Mouse (Mus musculus): ENCODE measurements around the gene Zmym1. TPM values are rescaled to one million over a fixed set of nuclear protein-coding genes. Genes with fewer than 3 reads are reported as not detected.
"Not testable (repeated sequence)": the region's sequence is repeated elsewhere in the genome, so short reads cannot be mapped to it uniquely, and the experiment has no call there.

The Zmym1 gene
- polyA plus RNA-seq, 1 experiment from 2014 or later, result 25.2 TPM

GRCm38 (mm10) chr4:127020411-127021150, 40.4 kb downstream of the Zmym1 start:
- Histone ChIP-seq H3K9me3 (ENCODE audit: control insufficient read depth, low read length) (no peaks in the 10 kb centered on the region), H3K27me3 (ENCODE audit: control insufficient read depth, insufficient read depth, low read length) (no peaks in the 10 kb centered on the region; the same call in 1 of the 2 replicates), H3K27ac (ENCODE audit: low read depth, low read length) (no peak overlapping the region), H3K9ac (replicated peaks; ENCODE audit: low read depth, low read length) (no peak overlapping the region), H3K4me3 (ENCODE audit: low read depth, low read length) (peak overlapping the region; percentile 25), H3K4me1 (ENCODE audit: control insufficient read depth, insufficient read depth, low read length) (peaks cover 14% of the 10 kb centered on the region), H3K4me2 (ENCODE audit: low read depth, low read length) (peak overlapping the region; percentile 53), H3K36me3 (ENCODE audit: control insufficient read depth, insufficient read depth, low read length) (peaks cover 22% of the 10 kb centered on the region)
- 13% methylated on average over 13 of the region's 13 CpGs for WGBS
- ATAC-seq (ENCODE audit: low read depth), result no peak

- no peaks in the 10 kb centered on the region for H3K36me3 ChIP-seq (ENCODE audit: control insufficient read depth, insufficient read depth, low read length)
- H3K4me2 ChIP-seq (ENCODE audit: low read depth, low read length), result no peak overlapping the region
- no peak overlapping the region for H3K27ac ChIP-seq (ENCODE audit: low read depth, low read length)
- ATAC-seq (ENCODE audit: low read depth), result no peak
- no peak overlapping the region for H3K4me3 ChIP-seq (ENCODE audit: low read depth, low read length)
- H3K9me3 ChIP-seq (ENCODE audit: control insufficient read depth, low read length), result no peaks in the 10 kb centered on the region
- no peak overlapping the region for H3K9ac ChIP-seq (replicated peaks; ENCODE audit: low read depth, low read length)
- 0 out of 2 replicates have a peak, but pooled peaks cover 2% of the 10 kb centered on the region for H3K4me1 ChIP-seq (ENCODE audit: control insufficient read depth, insufficient read depth, low read length)
- no peaks in the 10 kb centered on the region for H3K27me3 ChIP-seq (ENCODE audit: control insufficient read depth, insufficient read depth, low read length)
- 91% methylated on average over 4 of the region's 4 CpGs for WGBS
These were observed 44.6 kb downstream of the Zmym1 start for GRCm38 (mm10) chr4:127016366-127016765.

GRCm38 (mm10) chr4:127015294-127015993, 45.5 kb downstream of the Zmym1 start:
- 7% methylated on average over 14 of the region's 26 CpGs for WGBS
- ATAC-seq (ENCODE audit: low read depth), result peak; percentile 94

GRCm38 (mm10) chr4:127005113-127005936, 55.6 kb downstream of the Zmym1 start:
- peak; percentile 90 for ATAC-seq (ENCODE audit: low read depth)
- H3K9ac ChIP-seq (replicated peaks; ENCODE audit: low read depth, low read length), result peak overlapping the region; percentile 52
- no peaks in the 10 kb centered on the region for H3K27me3 ChIP-seq (ENCODE audit: control insufficient read depth, insufficient read depth, low read length)
- H3K4me2 ChIP-seq (ENCODE audit: low read depth, low read length), result peak overlapping the region; percentile 68
- H3K4me3 ChIP-seq (ENCODE audit: low read depth, low read length), result peak overlapping the region; percentile 26
- no peaks in the 10 kb centered on the region for H3K36me3 ChIP-seq (ENCODE audit: control insufficient read depth, insufficient read depth, low read length)
- WGBS, result 12% methylated on average over 25 of the region's 25 CpGs
- H3K9me3 ChIP-seq (ENCODE audit: control insufficient read depth, low read length), result no peaks in the 10 kb centered on the region
- H3K27ac ChIP-seq (ENCODE audit: low read depth, low read length), result peak overlapping the region; percentile 85
- peaks cover 22% of the 10 kb centered on the region for H3K4me1 ChIP-seq (ENCODE audit: control insufficient read depth, insufficient read depth, low read length)

More at GRCm38 (mm10) chr4:127015294-127015993, 45.5 kb downstream of the Zmym1 start:
- not testable (repeated sequence) for H3K4me1 ChIP-seq (ENCODE audit: control insufficient read depth, insufficient read depth, low read length); H3K27me3 ChIP-seq (ENCODE audit: control insufficient read depth, insufficient read depth, low read length); H3K9me3 ChIP-seq (ENCODE audit: control insufficient read depth, low read length); H3K36me3 ChIP-seq (ENCODE audit: control insufficient read depth, insufficient read depth, low read length); H3K9ac ChIP-seq (replicated peaks; ENCODE audit: low read depth, low read length)
- Histone ChIP-seq H3K4me3 (ENCODE audit: low read depth, low read length) (peak overlapping the region; percentile 18; the same call in 1 of the 2 replicates), H3K27ac (ENCODE audit: low read depth, low read length) (peak overlapping the region; percentile 64; the same call in 1 of the 2 replicates), H3K4me2 (ENCODE audit: low read depth, low read length) (peak overlapping the region; percentile 3; the same call in 1 of the 2 replicates)

GRCm38 (mm10) chr4:127004384-127004783, 56.6 kb downstream of the Zmym1 start:
- Histone ChIP-seq H3K4me3 (ENCODE audit: low read depth, low read length) (no peak overlapping the region), H3K36me3 (ENCODE audit: control insufficient read depth, insufficient read depth, low read length) (no peaks in the 10 kb centered on the region), H3K27ac (ENCODE audit: low read depth, low read length) (peak overlapping the region; percentile 85; the same call in 1 of the 2 replicates), H3K4me2 (ENCODE audit: low read depth, low read length) (no peak overlapping the region), H3K4me1 (ENCODE audit: control insufficient read depth, insufficient read depth, low read length) (peaks cover 22% of the 10 kb centered on the region), H3K9ac (replicated peaks; ENCODE audit: low read depth, low read length) (no peak overlapping the region), H3K27me3 (ENCODE audit: control insufficient read depth, insufficient read depth, low read length) (no peaks in the 10 kb centered on the region), H3K9me3 (ENCODE audit: control insufficient read depth, low read length) (no peaks in the 10 kb centered on the region)
- no peak for ATAC-seq (ENCODE audit: low read depth)
- WGBS, result 76% methylated on average over 3 of the region's 3 CpGs

- Histone ChIP-seq H3K4me1 (ENCODE audit: control insufficient read depth, insufficient read depth, low read length) (peaks cover 17% of the 10 kb centered on the region), H3K4me3 (ENCODE audit: low read depth, low read length) (no peak overlapping the region), H3K9ac (replicated peaks; ENCODE audit: low read depth, low read length) (no peak overlapping the region), H3K27me3 (ENCODE audit: control insufficient read depth, insufficient read depth, low read length) (no peaks in the 10 kb centered on the region), H3K27ac (ENCODE audit: low read depth, low read length) (peak overlapping the region; percentile 35; the same call in 1 of the 2 replicates), H3K9me3 (ENCODE audit: control insufficient read depth, low read length) (no peaks in the 10 kb centered on the region), H3K36me3 (ENCODE audit: control insufficient read depth, insufficient read depth, low read length) (no peaks in the 10 kb centered on the region), H3K4me2 (ENCODE audit: low read depth, low read length) (peak overlapping the region; percentile 24; the same call in 1 of the 2 replicates)
- peak; percentile 34; the same call in 1 of the 2 replicates for ATAC-seq (ENCODE audit: low read depth)
- 22% methylated on average over 8 of the region's 8 CpGs for WGBS
These were observed 60.3 kb downstream of the Zmym1 start for GRCm38 (mm10) chr4:127000601-127001105.

GRCm38 (mm10) chr4:126999372-126999771, 61.6 kb downstream of the Zmym1 start:
- not testable (repeated sequence) for H3K9me3 ChIP-seq (ENCODE audit: control insufficient read depth, low read length); H3K9ac ChIP-seq (replicated peaks; ENCODE audit: low read depth, low read length); H3K4me1 ChIP-seq (ENCODE audit: control insufficient read depth, insufficient read depth, low read length); H3K27ac ChIP-seq (ENCODE audit: low read depth, low read length); H3K4me3 ChIP-seq (ENCODE audit: low read depth, low read length); H3K36me3 ChIP-seq (ENCODE audit: control insufficient read depth, insufficient read depth, low read length); ATAC-seq (ENCODE audit: low read depth); H3K4me2 ChIP-seq (ENCODE audit: low read depth, low read length); H3K27me3 ChIP-seq (ENCODE audit: control insufficient read depth, insufficient read depth, low read length)
- WGBS, result 95% methylated on average over 16 of the region's 16 CpGs

All from neural tube, embryonic 14.5 days (tissue).